Mouse (Mus musculus) frontal cortex, postnatal 25 days (tissue): ENCODE measurements around the gene Fastkd1.
"Not testable (repeated sequence)": the region's sequence is repeated elsewhere in the genome, so short reads cannot be mapped to it uniquely, and the experiment has no call there.

Experiments
- DNase-seq, 2 experiments: peaks; one replicate each; pipeline ENCODE4 v3.0.0; 2022; ENCODE audit warnings: low spot score in 2 of 2

Fastkd1 gene

GRCm38 (mm10) chr2:69712981-69713625, at the start of gene Fastkd1:
Gene Fastkd1, minus strand, starts transcription at chr2:69713516.
- peak; percentile 72 to 80 for DNase-seq

GRCm38 (mm10) chr2:69760980-69761379, 47.7 kb upstream of the Fastkd1 start:
- no peak for DNase-seq

GRCm38 (mm10) chr2:69745091-69745490, 31.8 kb upstream of the Fastkd1 start:
- DNase-seq: no peak

GRCm38 (mm10) chr2:69723519-69723825, 10.2 kb upstream of the Fastkd1 start:
- DNase-seq: no peak

- peak; percentile 83 to 93 for DNase-seq
Measured at GRCm38 (mm10) chr2:69722650-69723518, 9.6 kb upstream of the Fastkd1 start.

- DNase-seq: no peak
Measured at GRCm38 (mm10) chr2:69722273-69722649, 8.9 kb upstream of the Fastkd1 start, which contains the start of gene Ppig. Gene Ppig, plus strand, starts transcription at chr2:69722545.

GRCm38 (mm10) chr2:69719121-69719520, 5.8 kb upstream of the Fastkd1 start:
- no peak for DNase-seq

- DNase-seq: no peak
Measured at GRCm38 (mm10) chr2:69716483-69716882, 3.2 kb upstream of the Fastkd1 start.

GRCm38 (mm10) chr2:69714126-69714525, 810 bp upstream of the Fastkd1 start:
- no peak for DNase-seq

- DNase-seq: no peak
Measured at GRCm38 (mm10) chr2:69713626-69714014, 304 bp upstream of the Fastkd1 start.

GRCm38 (mm10) chr2:69712171-69712570, 1.1 kb downstream of the Fastkd1 start:
- no peak for DNase-seq

GRCm38 (mm10) chr2:69700446-69700845, 12.9 kb downstream of the Fastkd1 start:
- no peak for DNase-seq

- no peak for DNase-seq
Measured at GRCm38 (mm10) chr2:69693501-69693900, 19.8 kb downstream of the Fastkd1 start.

GRCm38 (mm10) chr2:69690843-69691242, 22.5 kb downstream of the Fastkd1 start:
- no peak for DNase-seq

- DNase-seq: no peak
Measured at GRCm38 (mm10) chr2:69690214-69690613, 23.1 kb downstream of the Fastkd1 start.

GRCm38 (mm10) chr2:69684488-69684887, 28.8 kb downstream of the Fastkd1 start:
- no peak for DNase-seq

- DNase-seq: no peak
Measured at GRCm38 (mm10) chr2:69683036-69683805, 30.1 kb downstream of the Fastkd1 start.

GRCm38 (mm10) chr2:69681931-69682330, 31.4 kb downstream of the Fastkd1 start:
- no peak for DNase-seq

- no peak for DNase-seq
Measured at GRCm38 (mm10) chr2:69679990-69680389, 33.3 kb downstream of the Fastkd1 start.

GRCm38 (mm10) chr2:69677215-69677614, 36.1 kb downstream of the Fastkd1 start:
- not testable (repeated sequence) for DNase-seq

GRCm38 (mm10) chr2:69676713-69677112, 36.6 kb downstream of the Fastkd1 start:
- no peak for DNase-seq

- no peak for DNase-seq
Measured at GRCm38 (mm10) chr2:69675266-69675665, 38.0 kb downstream of the Fastkd1 start.
